Mouse (Mus musculus) ES-Bruce4 (cell line): ENCODE measurements around the gene Acod1. TPM values are rescaled to one million over a fixed set of nuclear protein-coding genes. Genes with fewer than 3 reads are reported as not detected.
A peak's percentile ranks its signal among the peaks of the same experiment; 100 is the strongest.

Source experiments
- H3K27ac ChIP-seq: 2 replicates; pipeline ENCODE4 v1.5.1; 2012; ENCODE audit warnings: low read length, inconsistent platforms; ENCODE audit not compliant: insufficient read depth
- H3K27me3 ChIP-seq: 2 replicates; pipeline ENCODE4 v1.6.1; 2012; ENCODE audit warnings: mild to moderate bottlenecking, low read length, inconsistent platforms; ENCODE audit not compliant: control insufficient read depth, poor library complexity, insufficient read depth, severe bottlenecking
- H3K36me3 ChIP-seq: 2 replicates; pipeline ENCODE4 v1.6.1; 2012; ENCODE audit warnings: inconsistent platforms, mild to moderate bottlenecking, low read length, moderate library complexity; ENCODE audit not compliant: control insufficient read depth, poor library complexity, insufficient read depth, severe bottlenecking
- H3K4me1 ChIP-seq: one replicate; pipeline ENCODE4 v1.8.1; 2011; ENCODE audit warnings: low read length; ENCODE audit not compliant: control insufficient read depth, insufficient read depth
- H3K4me3 ChIP-seq: 2 replicates; pipeline ENCODE4 v1.5.1; 2011; ENCODE audit warnings: low read depth, mild to moderate bottlenecking, low read length
- H3K9ac ChIP-seq: 2 replicates; pipeline ENCODE4 v1.6.1; 2012; ENCODE audit warnings: low read depth, mild to moderate bottlenecking, inconsistent platforms; ENCODE audit not compliant: poor library complexity, severe bottlenecking
- H3K9me3 ChIP-seq: replicated peaks from 2 replicates; pipeline ENCODE4 v1.6.1; 2012; ENCODE audit warnings: mild to moderate bottlenecking, low read length, inconsistent platforms; ENCODE audit not compliant: control insufficient read depth, poor library complexity, insufficient read depth, severe bottlenecking
- CTCF ChIP-seq: IDR thresholded peaks from one replicate; pipeline ENCODE4 v1.8.1; 2011; ENCODE audit warnings: low read depth, low read length
- EP300 ChIP-seq: IDR thresholded peaks from 2 replicates; pipeline ENCODE4 v1.6.1; 2011; ENCODE audit warnings: low read depth, low read length; ENCODE audit not compliant: insufficient read depth
- POLR2A ChIP-seq: IDR thresholded peaks from one replicate; pipeline ENCODE4 v1.8.1; 2011; ENCODE audit warnings: low read length; ENCODE audit not compliant: insufficient read depth
- polyA plus RNA-seq: library from polyadenylated mRNA; stranded (reverse); fragments of >200 nt; gene quantifications from 2 replicates; pipeline ENCODE4 v1.2.4, GENCODE M21; 2011; ENCODE audit warnings: low read depth; ENCODE audit not compliant: missing spikeins, insufficient read depth, insufficient read length

Acod1 gene
- not detected in 2 replicates for polyA plus RNA-seq

DNA sequence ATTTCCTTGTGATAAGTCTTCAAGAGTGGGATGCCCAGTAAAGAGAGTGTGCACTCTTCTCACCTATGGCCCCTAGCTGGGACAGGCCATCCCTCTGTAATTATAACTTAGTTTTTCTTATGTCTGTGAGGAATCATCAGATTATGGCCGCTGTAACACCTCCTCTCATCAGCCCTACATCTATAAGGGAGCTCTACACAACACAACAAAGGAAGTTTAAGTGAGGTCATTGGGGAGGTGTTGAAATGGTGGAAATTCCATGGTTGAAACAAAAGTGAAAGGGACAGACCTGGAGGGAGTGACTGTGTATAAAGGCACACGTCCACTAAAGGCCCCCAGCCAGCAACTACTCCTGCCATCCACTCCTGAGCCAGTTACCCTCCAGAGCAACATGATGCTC, at the start of gene Acod1:
Acod1 (plus strand) TSS at position 301 of the 400 bp plus-strand sequence.
- Histone ChIP-seq H3K9ac (no peak within 1 kb of the TSS), H3K4me3 (no peak within 1 kb of the TSS), H3K36me3 (no peaks in the 10 kb centered on the region), H3K9me3 (no peaks in the 10 kb centered on the region), H3K27ac (no peak within 1 kb of the TSS), H3K4me1 (no peaks in the 10 kb centered on the region), H3K27me3 (no peaks in the 10 kb centered on the region)
- TF ChIP-seq EP300 (no peak), POLR2A (no peak), CTCF (no peak)

DNA sequence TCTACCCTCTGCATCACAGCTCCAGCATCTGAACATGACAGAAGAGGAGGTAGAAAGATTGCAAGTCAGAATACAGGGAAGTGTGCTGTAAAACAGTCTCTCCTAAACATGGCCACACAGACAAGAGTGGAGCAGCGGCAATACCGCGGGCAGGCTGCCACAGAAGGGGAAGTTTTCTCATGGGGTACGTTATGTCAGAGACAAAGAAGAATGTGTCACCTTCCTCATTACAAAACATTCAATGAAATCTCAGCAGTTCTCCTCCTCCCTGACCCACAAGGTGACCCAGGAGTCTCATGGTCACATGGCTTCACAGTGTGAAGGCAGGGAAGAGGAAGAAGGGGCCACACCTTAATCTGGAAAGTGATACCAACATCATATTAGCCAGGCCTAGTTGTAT, 39.0 kb upstream of the Acod1 start:
- TF ChIP-seq CTCF: no peak
- no peak for TF ChIP-seq POLR2A
- no peak for TF ChIP-seq EP300
- H3K9ac ChIP-seq: no peak overlapping the region
- no peaks in the 10 kb centered on the region for H3K27me3 ChIP-seq
- H3K36me3 ChIP-seq: no peaks in the 10 kb centered on the region
- no peaks in the 10 kb centered on the region for H3K4me1 ChIP-seq
- H3K27ac ChIP-seq: no peak overlapping the region
- H3K4me3 ChIP-seq: no peak overlapping the region
- no peaks in the 10 kb centered on the region for H3K9me3 ChIP-seq

DNA sequence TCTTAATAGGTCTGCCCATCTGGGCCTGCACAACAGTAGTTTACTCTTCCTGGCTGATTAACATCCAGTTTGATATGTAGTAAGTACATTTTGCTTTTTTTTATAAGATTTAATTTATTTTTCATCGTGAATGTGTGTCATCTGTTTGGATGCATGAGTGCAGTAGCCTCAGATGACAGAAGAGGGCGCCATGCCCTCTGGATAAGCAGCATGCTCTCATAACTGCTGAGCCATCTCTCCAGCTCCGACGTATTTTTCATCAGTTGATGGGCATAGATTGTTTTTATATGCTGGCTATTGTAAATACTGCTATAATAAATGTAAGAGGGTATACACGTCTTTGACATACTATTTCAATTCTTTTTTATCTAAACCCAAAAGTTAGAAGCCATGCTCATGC, 35.0 kb upstream of the Acod1 start:
- Histone ChIP-seq H3K27me3 (no peaks in the 10 kb centered on the region), H3K9me3 (no peaks in the 10 kb centered on the region), H3K4me1 (no peaks in the 10 kb centered on the region), H3K27ac (no peak overlapping the region), H3K4me3 (no peak overlapping the region), H3K9ac (no peak overlapping the region), H3K36me3 (no peaks in the 10 kb centered on the region)
- TF ChIP-seq POLR2A (no peak), CTCF (peak; percentile 61)

DNA sequence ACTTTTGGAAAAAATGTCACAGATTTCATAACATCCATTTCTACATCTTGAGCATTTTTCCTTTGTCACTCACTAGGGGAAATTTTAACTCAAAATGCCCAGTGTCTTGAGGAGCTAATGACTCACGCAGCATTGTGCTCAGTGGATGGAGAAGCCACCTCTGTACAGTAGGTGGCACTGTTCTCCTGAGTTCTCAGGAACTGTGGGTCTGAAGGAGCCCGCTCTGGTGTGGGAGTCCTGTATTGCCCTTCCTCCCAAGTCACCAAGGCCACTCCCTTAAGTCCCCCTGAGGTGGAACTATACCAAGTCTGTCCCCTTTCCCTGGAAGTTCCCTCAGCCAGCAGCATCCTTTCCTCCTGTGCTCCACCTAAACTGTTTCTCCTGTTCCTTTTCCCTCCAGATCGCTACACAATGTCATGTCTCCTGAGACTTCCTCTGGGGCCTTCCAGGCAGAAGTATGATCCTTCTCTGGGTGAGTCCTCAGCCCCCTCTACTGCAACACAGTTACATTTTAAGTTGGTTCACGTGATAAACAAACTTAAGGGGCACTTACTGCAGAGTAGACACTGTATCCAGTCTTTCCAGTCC, 34.1 kb upstream of the Acod1 start:
- Histone ChIP-seq H3K27me3 (no peaks in the 10 kb centered on the region), H3K36me3 (no peaks in the 10 kb centered on the region), H3K4me3 (no peak overlapping the region), H3K9ac (no peak overlapping the region), H3K9me3 (no peaks in the 10 kb centered on the region), H3K4me1 (no peaks in the 10 kb centered on the region), H3K27ac (no peak overlapping the region)
- TF ChIP-seq CTCF: peak; percentile 71
- no peak for TF ChIP-seq EP300
- TF ChIP-seq POLR2A: no peak

DNA sequence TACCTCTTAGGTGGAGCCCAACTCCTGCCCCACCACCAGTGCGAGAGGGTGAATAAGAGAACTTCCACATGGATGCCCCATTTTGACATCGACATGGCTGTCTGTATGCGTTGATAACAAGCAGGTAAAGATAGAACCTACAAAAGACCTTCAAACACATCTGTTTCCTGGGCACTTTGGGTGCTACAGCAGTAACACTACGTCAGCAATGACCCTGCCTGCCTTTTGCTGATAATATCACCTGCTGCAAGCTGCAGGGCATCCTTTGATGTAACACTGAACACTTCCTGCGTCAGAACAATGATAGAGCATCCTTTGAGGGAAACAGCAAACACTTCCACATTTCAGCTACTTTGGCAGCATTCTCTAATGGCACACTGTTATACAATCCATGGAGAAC, 29.8 kb upstream of the Acod1 start:
- no peaks in the 10 kb centered on the region for H3K36me3 ChIP-seq
- H3K9ac ChIP-seq: no peak overlapping the region
- H3K27me3 ChIP-seq: no peaks in the 10 kb centered on the region
- no peaks in the 10 kb centered on the region for H3K9me3 ChIP-seq
- no peak for TF ChIP-seq POLR2A
- TF ChIP-seq EP300: no peak
- no peak overlapping the region for H3K27ac ChIP-seq
- no peak overlapping the region for H3K4me3 ChIP-seq
- H3K4me1 ChIP-seq: no peaks in the 10 kb centered on the region

DNA sequence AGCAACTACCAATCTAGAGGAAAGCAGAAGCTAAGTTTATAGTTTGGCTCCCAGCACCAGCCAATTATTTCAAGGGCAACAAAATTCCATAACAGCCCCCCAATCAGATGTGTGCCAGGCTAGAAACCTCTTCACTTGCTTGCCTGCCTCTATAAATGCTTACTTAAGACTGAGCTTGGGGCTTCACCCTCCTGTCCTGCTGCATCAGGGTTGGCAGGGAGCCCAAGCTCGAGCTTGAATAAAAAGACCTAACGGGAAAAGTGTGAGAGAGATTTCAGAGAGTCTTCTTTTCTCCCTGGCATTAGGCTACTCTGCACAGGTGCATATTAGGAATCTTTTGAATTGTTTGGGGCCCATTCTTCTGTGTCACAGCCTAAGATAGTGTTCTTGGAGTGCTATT, 26.7 kb upstream of the Acod1 start:
- Histone ChIP-seq H3K9me3 (no peaks in the 10 kb centered on the region), H3K4me3 (no peak overlapping the region), H3K27ac (no peak overlapping the region), H3K9ac (no peak overlapping the region), H3K36me3 (no peaks in the 10 kb centered on the region), H3K27me3 (no peaks in the 10 kb centered on the region), H3K4me1 (no peaks in the 10 kb centered on the region)
- TF ChIP-seq POLR2A: no peak
